Mouse (Mus musculus) MEL (cell line): ENCODE measurements around the gene Hoxa4. TPM values are rescaled to one million over a fixed set of nuclear protein-coding genes. Genes with fewer than 3 reads are reported as not detected.

ENCODE experiments used
- DNase-seq: peaks from one replicate; pipeline ENCODE4 v3.0.0; 2011; ENCODE audit warnings: low read depth, low spot score
- H3K27ac ChIP-seq: 2 replicates; pipeline ENCODE4 v1.5.1; 2012; ENCODE audit warnings: low read depth, mild to moderate bottlenecking, control low read depth, low read length, moderate library complexity; ENCODE audit not compliant: control insufficient read depth
- H3K27me3 ChIP-seq, 2 experiments: fragments of 150-350 bp in 1 of 2; sonication (generic) in 1 of 2; 2 replicates each; pipeline ENCODE4 v1.6.1; 2012; ENCODE audit warnings: low read length in 2 of 2, mild to moderate bottlenecking in 2 of 2, improper control_type of control experiment in 1 of 2, moderate library complexity in 1 of 2; ENCODE audit not compliant: insufficient read depth in 2 of 2, control insufficient read depth in 1 of 2
- H3K36me3 ChIP-seq, 2 experiments: 2 replicates each; pipeline ENCODE4 v1.6.1; 2012 to 2014; ENCODE audit warnings: low read length in 2 of 2, improper control_type of control experiment in 1 of 2, inconsistent platforms in 1 of 2, mild to moderate bottlenecking in 1 of 2; ENCODE audit not compliant: insufficient read depth in 2 of 2, control insufficient read depth in 1 of 2
- H3K4me1 ChIP-seq, 2 experiments: fragments of 150-350 bp in 1 of 2; sonication (generic) in 1 of 2; 2 replicates each; pipeline ENCODE4 v1.6.1; 2012; ENCODE audit warnings: low read length in 2 of 2, improper control_type of control experiment in 1 of 2, mild to moderate bottlenecking in 1 of 2; ENCODE audit not compliant: insufficient read depth in 2 of 2, control insufficient read depth in 1 of 2
- H3K4me3 ChIP-seq, 2 experiments: fragments of 150-350 bp in 1 of 2; sonication (generic) in 1 of 2; 2 replicates each; pipeline ENCODE4 v1.5.1; 2012; ENCODE audit warnings: low read depth in 2 of 2, low read length in 2 of 2, mild to moderate bottlenecking in 2 of 2, moderate library complexity in 2 of 2, control low read depth in 1 of 2, improper control_type of control experiment in 1 of 2; ENCODE audit not compliant: control insufficient read depth in 1 of 2, insufficient read depth in 1 of 2
- H3K79me2 ChIP-seq: 2 replicates; pipeline ENCODE4 v1.6.1; 2012; ENCODE audit warnings: mild to moderate bottlenecking, low read length, moderate library complexity; ENCODE audit not compliant: control insufficient read depth, poor library complexity, insufficient read depth
- H3K9ac ChIP-seq: 2 replicates; pipeline ENCODE4 v1.6.1; 2012; ENCODE audit warnings: low read depth, mild to moderate bottlenecking, control low read depth, low read length, moderate library complexity; ENCODE audit not compliant: control insufficient read depth, poor library complexity, severe bottlenecking
- H3K9me3 ChIP-seq: fragments of 150-350 bp; sonication (generic); replicated peaks from 2 replicates; pipeline ENCODE4 v1.6.1; 2012; ENCODE audit warnings: mild to moderate bottlenecking, low read length, improper control_type of control experiment, moderate library complexity; ENCODE audit not compliant: insufficient read depth
- BHLHE40 ChIP-seq: IDR thresholded peaks from 2 replicates; pipeline ENCODE4 v1.6.1; 2012; ENCODE audit warnings: low read depth, mild to moderate bottlenecking, inconsistent platforms, low read length, improper control_type of control experiment, borderline replicate concordance
- CHD1 ChIP-seq: IDR thresholded peaks from 2 replicates; pipeline ENCODE4 v1.6.1; 2012; ENCODE audit warnings: low read depth, mild to moderate bottlenecking, inconsistent platforms, low read length, improper control_type of control experiment
- CHD2 ChIP-seq: IDR thresholded peaks from 2 replicates; pipeline ENCODE4 v1.6.1; 2011; ENCODE audit warnings: low read length, improper control_type of control experiment
- E2F4 ChIP-seq: IDR thresholded peaks from 2 replicates; pipeline ENCODE4 v1.6.1; 2011; ENCODE audit warnings: low read depth, low read length, improper control_type of control experiment, borderline replicate concordance
- EP300 ChIP-seq, 2 experiments: IDR thresholded peaks; 2 replicates each; pipeline ENCODE4 v1.6.1; 2011; ENCODE audit warnings: improper control_type of control experiment in 2 of 2, low read length in 2 of 2, low read depth in 1 of 2, mild to moderate bottlenecking in 1 of 2
- ETS1 ChIP-seq: IDR thresholded peaks from 2 replicates; pipeline ENCODE4 v1.6.1; 2012; ENCODE audit warnings: low read depth, mild to moderate bottlenecking, inconsistent platforms, low read length, improper control_type of control experiment, moderate library complexity
- GATA1 ChIP-seq: IDR thresholded peaks from 2 replicates; pipeline ENCODE4 v1.6.1; 2011; ENCODE audit warnings: low read depth, low read length, improper control_type of control experiment
- HCFC1 ChIP-seq: IDR thresholded peaks from 2 replicates; pipeline ENCODE4 v1.6.1; 2012; ENCODE audit warnings: low read depth, mild to moderate bottlenecking, inconsistent platforms, low read length, improper control_type of control experiment, moderate library complexity
- MAX ChIP-seq: IDR thresholded peaks from 2 replicates; pipeline ENCODE4 v1.6.1; 2011; ENCODE audit warnings: low read length, improper control_type of control experiment
- MYC ChIP-seq: IDR thresholded peaks from 2 replicates; pipeline ENCODE4 v1.6.1; 2011; ENCODE audit warnings: low read depth, mild to moderate bottlenecking, low read length, improper control_type of control experiment, moderate library complexity
- POLR2AphosphoS5 ChIP-seq: IDR thresholded peaks from 2 replicates; pipeline ENCODE4 v1.6.1; 2012; ENCODE audit warnings: low read depth, borderline replicate concordance, mild to moderate bottlenecking, inconsistent platforms, low read length, moderate library complexity, mixed read lengths
- SMC3 ChIP-seq: IDR thresholded peaks from 2 replicates; pipeline ENCODE4 v1.6.1; 2011; ENCODE audit warnings: low read depth, low read length, improper control_type of control experiment
- TBP ChIP-seq: IDR thresholded peaks from 2 replicates; pipeline ENCODE4 v1.8.0; 2011; ENCODE audit warnings: low read depth, low read length, improper control_type of control experiment
- TCF12 ChIP-seq: IDR thresholded peaks from 2 replicates; pipeline ENCODE4 v1.6.1; 2014; ENCODE audit warnings: low read depth, mild to moderate bottlenecking, inconsistent platforms, low read length, improper control_type of control experiment, moderate library complexity
- USF2 ChIP-seq, 2 experiments: IDR thresholded peaks; 2 replicates each; pipeline ENCODE4 v1.6.1; 2011 to 2012; ENCODE audit warnings: improper control_type of control experiment in 2 of 2, low read length in 2 of 2, borderline replicate concordance in 1 of 2, inconsistent platforms in 1 of 2, low read depth in 1 of 2, mild to moderate bottlenecking in 1 of 2; ENCODE audit not compliant: insufficient read depth in 1 of 2
- ZC3H11A ChIP-seq: IDR thresholded peaks from 2 replicates; pipeline ENCODE4 v1.6.1; 2012; ENCODE audit warnings: low read depth, mild to moderate bottlenecking, inconsistent platforms, low read length, improper control_type of control experiment
- ZMIZ1 ChIP-seq: IDR thresholded peaks from 2 replicates; pipeline ENCODE4 v1.6.1; 2012; ENCODE audit warnings: low read depth, mild to moderate bottlenecking, inconsistent platforms, low read length, improper control_type of control experiment, moderate library complexity
- polyA plus RNA-seq, 2 experiments: library from polyadenylated mRNA; stranded (reverse) in 1 of 2; unstranded in 1 of 2; fragments of >175 nt in 1 of 2; fragments of >200 nt in 1 of 2; gene quantifications; 2 replicates each; pipeline versions ENCODE4 v1.2.1 to v1.2.4; 2012; ENCODE audit warnings: low replicate concordance in 2 of 2, low read depth in 1 of 2; ENCODE audit not compliant: insufficient read length in 2 of 2, insufficient read depth in 1 of 2, missing spikeins in 1 of 2
- total RNA-seq: library from RNA; depleted of rRNA; stranded (reverse); fragments of 300-350 nt; gene quantifications from 2 replicates; pipeline ENCODE4 v1.2.3, GENCODE M21; 2012

The Hoxa4 gene
- total and polyA plus RNA-seq, 3 experiments: not detected

DNA sequence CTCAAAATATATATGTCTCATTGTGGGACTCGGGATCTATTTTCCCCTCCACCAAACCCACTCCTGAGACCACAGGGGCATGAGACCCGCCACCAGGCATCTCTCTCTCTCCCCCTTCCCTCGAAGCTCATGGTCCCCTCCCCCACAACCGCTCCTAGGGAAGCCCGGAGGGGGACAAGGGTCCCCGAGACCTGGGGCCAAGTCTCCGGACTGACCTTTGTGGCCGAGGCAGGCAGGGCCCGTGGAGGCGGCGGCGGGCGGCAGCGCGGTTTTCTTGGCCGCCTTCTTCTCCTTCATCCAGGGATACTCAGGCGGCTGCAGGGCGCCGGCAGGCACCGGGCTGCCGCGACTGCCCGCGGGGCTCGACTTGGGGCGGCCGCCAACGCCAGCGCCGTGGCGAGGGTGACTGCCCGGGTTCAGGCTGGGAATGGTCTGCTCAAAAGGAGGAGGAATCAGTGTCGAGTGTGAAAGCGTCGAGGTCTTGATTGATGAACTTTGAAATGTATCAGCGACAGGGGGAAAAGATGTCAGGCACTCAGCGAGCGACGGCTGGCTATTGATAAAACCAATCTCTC lies 27.4 kb downstream of the Hoxa4 start:
- TF ChIP-seq USF2 (IDR thresholded peaks at IDR 0.05; ENCODE audit: borderline replicate concordance in 1 of 2, insufficient read depth in 1 of 2, low read depth in 1 of 2, low read length in 2 of 2): no peak
- no peak for TF ChIP-seq MYC
- TF ChIP-seq HCFC1: no peak
- no peak for TF ChIP-seq TBP
- TF ChIP-seq BHLHE40: no peak
- TF ChIP-seq CHD2: no peak
- no peak for TF ChIP-seq ZMIZ1
- no peak for TF ChIP-seq ZC3H11A
- TF ChIP-seq SMC3: no peak
- no peak for TF ChIP-seq POLR2AphosphoS5
- TF ChIP-seq ETS1: no peak
- no peak for TF ChIP-seq E2F4
- TF ChIP-seq TCF12: no peak
- TF ChIP-seq GATA1: no peak
- TF ChIP-seq MAX: no peak
- TF ChIP-seq EP300 (IDR thresholded peaks at IDR 0.05; ENCODE audit: low read depth in 1 of 2, low read length in 2 of 2): no peak
- H3K4me1 ChIP-seq: no peaks in the 10 kb centered on the region
- no peak overlapping the region for H3K27ac ChIP-seq
- H3K4me3 ChIP-seq: no peak overlapping the region
- H3K27me3 ChIP-seq: no peaks in the 10 kb centered on the region
- no peaks in the 10 kb centered on the region for H3K36me3 ChIP-seq
- H3K9ac ChIP-seq: no peak overlapping the region
- no peaks in the 10 kb centered on the region for H3K79me2 ChIP-seq
- H3K9me3 ChIP-seq: no peaks in the 10 kb centered on the region
- no peak for DNase-seq

DNA sequence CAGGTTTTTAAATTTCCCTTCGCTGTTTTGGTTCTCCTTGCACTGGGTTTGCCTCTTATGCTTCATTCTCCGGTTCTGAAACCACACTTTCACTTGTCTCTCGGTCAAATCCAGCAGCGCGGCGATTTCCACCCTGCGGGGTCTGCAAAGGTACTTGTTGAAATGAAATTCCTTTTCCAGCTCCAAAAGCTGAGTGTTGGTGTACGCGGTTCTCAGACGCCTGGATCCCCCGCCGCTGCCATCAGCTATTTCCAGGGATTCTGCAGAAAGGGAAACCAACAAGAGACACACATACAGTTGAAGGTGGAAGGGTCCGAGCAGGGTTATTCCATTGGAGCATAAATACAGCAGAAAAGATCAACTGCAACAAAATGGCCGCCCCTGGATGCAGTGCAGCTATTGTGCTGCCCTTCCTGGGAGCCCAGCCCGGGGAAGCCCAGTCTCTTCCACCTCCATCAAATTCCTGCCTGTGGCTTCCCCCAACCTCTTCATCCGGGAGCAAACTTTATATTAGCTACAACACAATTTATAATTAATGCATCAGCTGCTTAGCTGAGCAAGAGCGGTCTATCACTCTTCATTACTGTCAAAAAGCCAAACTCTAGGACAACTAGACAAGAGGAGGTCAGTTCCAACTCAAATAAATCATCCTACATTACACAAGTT lies 28.1 kb downstream of the Hoxa4 start:
- Histone ChIP-seq H3K4me1 (no peaks in the 10 kb centered on the region), H3K27ac (no peak overlapping the region), H3K9me3 (no peaks in the 10 kb centered on the region), H3K36me3 (no peaks in the 10 kb centered on the region), H3K4me3 (no peak overlapping the region), H3K79me2 (no peaks in the 10 kb centered on the region), H3K27me3 (no peaks in the 10 kb centered on the region), H3K9ac (no peak overlapping the region)
- DNase-seq: no peak
- TF ChIP-seq CHD1: no peak
- no peak for TF ChIP-seq EP300 (IDR thresholded peaks at IDR 0.05; ENCODE audit: low read depth in 1 of 2, low read length in 2 of 2)
